Mouse (Mus musculus): Measurements from ENCODE around the gene Hist1h2bb.

Gene Hist1h2bb

GRCm38 (mm10) chr13:23750839-23751477, 4.4 kb downstream of the Hist1h2bb start, which contains the start of gene Hist1h2ab:
Gene Hist1h2ab (plus strand): TSS chr13:23751126.
- peak; percentile 62 for DNase-seq

GRCm38 (mm10) chr13:23751478-23751956, 5.0 kb downstream of the Hist1h2bb start:
- peak; percentile 22 for DNase-seq

GRCm38 (mm10) chr13:23752067-23752741, 5.7 kb downstream of the Hist1h2bb start, which contains the start of gene Hist1h3b:
Gene Hist1h3b (plus strand): TSS chr13:23752267.
- peak; percentile 75 for DNase-seq

- DNase-seq = no peak
Observed at GRCm38 (mm10) chr13:23752742-23753172, 6.2 kb downstream of the Hist1h2bb start.

- DNase-seq = no peak
Observed at GRCm38 (mm10) chr13:23753314-23754078, 7.0 kb downstream of the Hist1h2bb start.

- DNase-seq = no peak
Observed at GRCm38 (mm10) chr13:23755000-23755399, 8.5 kb downstream of the Hist1h2bb start.

GRCm38 (mm10) chr13:23756790-23757189, 10.3 kb downstream of the Hist1h2bb start, which contains the start of gene Hist1h4b:
Gene Hist1h4b (plus strand): TSS chr13:23757013.
- DNase-seq = peak; percentile 91

GRCm38 (mm10) chr13:23757211-23757773, 10.8 kb downstream of the Hist1h2bb start:
- no peak for DNase-seq

- DNase-seq = no peak
Observed at GRCm38 (mm10) chr13:23757921-23758320, 11.4 kb downstream of the Hist1h2bb start.

GRCm38 (mm10) chr13:23759251-23759771, 12.8 kb downstream of the Hist1h2bb start:
- DNase-seq = no peak

- DNase-seq = no peak
Observed at GRCm38 (mm10) chr13:23759916-23760239, 13.3 kb downstream of the Hist1h2bb start.

- peak; percentile 23 for DNase-seq
Observed at GRCm38 (mm10) chr13:23760240-23760971, 13.9 kb downstream of the Hist1h2bb start.

- peak; percentile 99 for DNase-seq
Observed at GRCm38 (mm10) chr13:23760972-23761864, 14.7 kb downstream of the Hist1h2bb start, which contains the start of gene Hist1h4a. Gene Hist1h4a (minus strand): TSS chr13:23761230.

- peak; percentile 81 for DNase-seq
Observed at GRCm38 (mm10) chr13:23761871-23762821, 15.6 kb downstream of the Hist1h2bb start, which contains the start of gene Hist1h3a. Gene Hist1h3a (minus strand): TSS chr13:23762386.

- no peak for DNase-seq
Observed at GRCm38 (mm10) chr13:23763242-23763585, 16.7 kb downstream of the Hist1h2bb start.

GRCm38 (mm10) chr13:23763586-23764323, 17.2 kb downstream of the Hist1h2bb start, which contains the start of gene Hist1h1a:
Gene Hist1h1a (plus strand): TSS chr13:23763666.
- DNase-seq = peak; percentile 83

- no peak for DNase-seq
Observed at GRCm38 (mm10) chr13:23764324-23765171, 18.0 kb downstream of the Hist1h2bb start.

GRCm38 (mm10) chr13:23765172-23765513, 18.6 kb downstream of the Hist1h2bb start:
- no peak for DNase-seq
